22 mouse cellular contexts compared by ENCODE assay signal in the genomic region with DNA sequence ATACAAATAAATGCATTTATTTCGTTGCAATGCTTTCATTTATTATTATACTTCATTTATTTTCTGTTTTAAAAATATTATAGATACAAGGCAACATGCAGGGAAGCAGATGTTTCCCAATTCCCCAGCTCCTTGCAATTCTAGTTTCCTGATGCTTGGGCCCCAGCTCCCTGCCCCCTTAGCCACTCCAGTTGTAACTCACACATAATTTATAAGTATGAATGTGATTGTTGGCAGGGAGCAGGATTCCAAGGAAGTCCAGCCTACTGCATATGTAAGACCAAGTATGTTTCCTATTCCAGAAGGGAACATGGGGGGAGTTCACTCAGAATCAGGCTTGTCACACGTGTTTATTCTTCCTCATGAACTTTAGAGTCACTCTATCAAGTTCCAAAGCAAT. TPM values are rescaled to one million over a fixed set of nuclear protein-coding genes. Genes with fewer than 3 reads are reported as not detected.
DNase-seq lines count a peak whose midpoint lies in the region; ATAC-seq and TF ChIP-seq lines count a peak whose summit lies in the region.
"Had no signal": no experiment of that assay in that cellular context is flagged by ENCODE, and none has a peak within 500 bp of the region (broad histone marks: within the 10 kb centered on the region; RNA-seq: fewer than 3 reads in every experiment).

No protein-coding gene starts in this region.

- ATAC-seq in embryonic facial prominence, embryonic 14.5 days (ENCODE audit: low read depth) = no peak
- no peak for ATAC-seq in kidney, postnatal 0 days (replicated peaks; ENCODE audit: low FRiP score, low read depth)
- no peak; the same call in 1 of the 2 replicates for ATAC-seq in kidney, embryonic 16.5 days (ENCODE audit: low FRiP score, low TSS enrichment)
- ATAC-seq in lung, embryonic 16.5 days (ENCODE audit: low read depth) = peak; percentile 41; the same call in 1 of the 2 replicates
- ATAC-seq: CD4-positive, CD25-positive, alpha-beta regulatory T cell, adult 4 months; forebrain, embryonic 13.5 days; forebrain, postnatal 0 days had no signal

- TF ChIP-seq CTCF in kidney, postnatal 0 days (IDR thresholded peaks at IDR 0.05; ENCODE audit: low read depth) = no peak

- H3K4me1 ChIP-seq in embryonic facial prominence, embryonic 14.5 days (ENCODE audit: control insufficient read depth, insufficient read depth, low read length) = no peaks in the 10 kb centered on the region
- no peaks in the 10 kb centered on the region for H3K4me1 ChIP-seq in embryonic facial prominence, embryonic 10.5 days
- no peaks in the 10 kb centered on the region for H3K4me1 ChIP-seq in kidney, postnatal 0 days (replicated peaks; ENCODE audit: insufficient read depth, low read length)
- no peaks in the 10 kb centered on the region for H3K4me1 ChIP-seq in kidney, embryonic 16.5 days (ENCODE audit: insufficient read depth, low read length)
- no peaks in the 10 kb centered on the region; the same call in 1 of the 2 replicates for H3K4me1 ChIP-seq in lung, embryonic 16.5 days (replicated peaks; ENCODE audit: control insufficient read depth, insufficient read depth, low read length)
- H3K4me1 ChIP-seq: embryonic facial prominence, embryonic 13.5 days; forebrain, embryonic 13.5 days had no signal

- 60% methylated on average over 2 of the region's 2 CpGs for WGBS in embryonic facial prominence, embryonic 14.5 days
- WGBS in embryonic facial prominence, embryonic 10.5 days = 68% methylated on average over 2 of the region's 2 CpGs
- 33% methylated on average over 2 of the region's 2 CpGs for WGBS in kidney, postnatal 0 days
- 37% methylated on average over 2 of the region's 2 CpGs for WGBS in kidney, embryonic 16.5 days
- 30% methylated on average over 2 of the region's 2 CpGs for WGBS in lung, embryonic 16.5 days

- no peak overlapping the region for H3K4me2 ChIP-seq in embryonic facial prominence, embryonic 14.5 days (ENCODE audit: low read depth, low read length)
- no peak overlapping the region for H3K4me2 ChIP-seq in kidney, postnatal 0 days (ENCODE audit: low read length)
- H3K4me2 ChIP-seq in kidney, embryonic 16.5 days (replicated peaks; ENCODE audit: low read depth, low read length) = no peak overlapping the region
- no peak overlapping the region for H3K4me2 ChIP-seq in lung, embryonic 16.5 days (ENCODE audit: low read depth, low read length)
- H3K4me2 ChIP-seq: embryonic facial prominence, embryonic 13.5 days; forebrain, embryonic 13.5 days; heart, embryonic 11.5 days; heart, embryonic 15.5 days had no signal

- H3K36me3 ChIP-seq in embryonic facial prominence, embryonic 14.5 days (ENCODE audit: control insufficient read depth, insufficient read depth, low read length) = no peaks in the 10 kb centered on the region
- H3K36me3 ChIP-seq in embryonic facial prominence, embryonic 10.5 days (replicated peaks) = no peaks in the 10 kb centered on the region
- H3K36me3 ChIP-seq in kidney, postnatal 0 days (ENCODE audit: insufficient read depth, low read length) = no peaks in the 10 kb centered on the region
- H3K36me3 ChIP-seq in kidney, embryonic 16.5 days (ENCODE audit: insufficient read depth, low read length) = no peaks in the 10 kb centered on the region
- H3K36me3 ChIP-seq in lung, embryonic 16.5 days (ENCODE audit: control insufficient read depth, insufficient read depth, low read length) = no peaks in the 10 kb centered on the region
- H3K36me3 ChIP-seq: embryonic facial prominence, embryonic 13.5 days; G1E; heart, embryonic 15.5 days had no signal

- H3K4me3 ChIP-seq in embryonic facial prominence, embryonic 14.5 days (ENCODE audit: low read depth, low read length) = no peak overlapping the region
- no peak overlapping the region for H3K4me3 ChIP-seq in embryonic facial prominence, embryonic 10.5 days
- H3K4me3 ChIP-seq in kidney, postnatal 0 days (replicated peaks; ENCODE audit: low read depth, low read length) = no peak overlapping the region
- no peak overlapping the region for H3K4me3 ChIP-seq in kidney, embryonic 16.5 days (ENCODE audit: low read length)
- H3K4me3 ChIP-seq in lung, embryonic 16.5 days (ENCODE audit: low read length) = no peak overlapping the region
- H3K4me3 ChIP-seq: embryonic facial prominence, embryonic 13.5 days; forebrain, embryonic 13.5 days; heart, adult 2 months; heart, embryonic 15.5 days had no signal

- H3K9ac ChIP-seq in embryonic facial prominence, embryonic 14.5 days (ENCODE audit: low read depth, low read length) = no peak overlapping the region
- H3K9ac ChIP-seq in kidney, postnatal 0 days (ENCODE audit: low read depth, low read length) = no peak overlapping the region
- no peak overlapping the region for H3K9ac ChIP-seq in kidney, embryonic 16.5 days (replicated peaks; ENCODE audit: low read length)
- no peak overlapping the region for H3K9ac ChIP-seq in lung, embryonic 16.5 days (ENCODE audit: low read length)
- H3K9ac ChIP-seq: embryonic facial prominence, embryonic 13.5 days; forebrain, embryonic 13.5 days; forebrain, postnatal 0 days; heart, embryonic 15.5 days had no signal

- no peak overlapping the region for H3K27ac ChIP-seq in embryonic facial prominence, embryonic 14.5 days (replicated peaks; ENCODE audit: low read depth, low read length)
- H3K27ac ChIP-seq in embryonic facial prominence, embryonic 10.5 days (replicated peaks) = no peak overlapping the region
- no peak overlapping the region for H3K27ac ChIP-seq in kidney, postnatal 0 days
- H3K27ac ChIP-seq in kidney, embryonic 16.5 days (ENCODE audit: low read length) = no peak overlapping the region
- no peak overlapping the region for H3K27ac ChIP-seq in lung, embryonic 16.5 days (ENCODE audit: low read length)
- H3K27ac ChIP-seq: embryonic facial prominence, embryonic 13.5 days; forebrain, embryonic 13.5 days; heart, adult 2 months; heart, embryonic 15.5 days had no signal

- H3K9me3 ChIP-seq in embryonic facial prominence, embryonic 14.5 days (ENCODE audit: control insufficient read depth, low read length) = no peaks in the 10 kb centered on the region
- no peaks in the 10 kb centered on the region for H3K9me3 ChIP-seq in embryonic facial prominence, embryonic 10.5 days
- H3K9me3 ChIP-seq in kidney, postnatal 0 days (replicated peaks; ENCODE audit: low read length) = no peaks in the 10 kb centered on the region
- no peaks in the 10 kb centered on the region for H3K9me3 ChIP-seq in kidney, embryonic 16.5 days (ENCODE audit: low read length)
- no peaks in the 10 kb centered on the region for H3K9me3 ChIP-seq in lung, embryonic 16.5 days (ENCODE audit: control insufficient read depth, low read length)
- H3K9me3 ChIP-seq: embryonic facial prominence, embryonic 13.5 days; forebrain, embryonic 13.5 days; heart, embryonic 15.5 days had no signal

- peak; percentile 3 for DNase-seq in embryonic facial prominence, embryonic 14.5 days (ENCODE audit: low spot score)
- no peak for DNase-seq in embryonic facial prominence, embryonic 10.5 days (ENCODE audit: low spot score)
- peak; percentile 82 for DNase-seq in kidney, postnatal 0 days (ENCODE audit: low spot score)
- no peak for DNase-seq in lung, postnatal 25 days (ENCODE audit: low spot score)
- peak; percentile 43 to 51 for DNase-seq in kidney, postnatal 4 days
- DNase-seq: adrenal gland, postnatal 10 days; B cell, adult 2 months; cerebellum, adult 11 months; cerebellum, adult 8-10 months; cerebellum, postnatal 25 days; forebrain, postnatal 0 days; gastrocnemius, postnatal 14 days; heart, adult 2 months; heart, postnatal 14 days had no signal

- H3K27me3 ChIP-seq in embryonic facial prominence, embryonic 14.5 days (replicated peaks; ENCODE audit: control insufficient read depth, insufficient read depth, low read length) = no peaks in the 10 kb centered on the region
- no peaks in the 10 kb centered on the region for H3K27me3 ChIP-seq in embryonic facial prominence, embryonic 10.5 days (replicated peaks; ENCODE audit: low read depth, poor library complexity, severe bottlenecking)
- H3K27me3 ChIP-seq in kidney, postnatal 0 days (ENCODE audit: insufficient read depth, low read length) = no peaks in the 10 kb centered on the region
- no peaks in the 10 kb centered on the region for H3K27me3 ChIP-seq in kidney, embryonic 16.5 days (ENCODE audit: insufficient read depth, low read length)
- H3K27me3 ChIP-seq in lung, embryonic 16.5 days (ENCODE audit: control insufficient read depth, insufficient read depth, low read depth, low read length) = no peaks in the 10 kb centered on the region
- H3K27me3 ChIP-seq: embryonic facial prominence, embryonic 13.5 days; forebrain, embryonic 13.5 days; heart, embryonic 15.5 days had no signal

RNA-seq across cellular contexts. Expression of gene Ctsh, which starts 42.1 kb away (rescaled TPM):
- polyA plus RNA-seq in embryonic facial prominence, embryonic 14.5 days (2014; fragmentation: Nextera tagmentation; extraction: Ambion mirVana) = 58.1 and 69.3 TPM in 2 replicates
- 5.0 and 5.9 TPM in 2 replicates for polyA plus RNA-seq in embryonic facial prominence, embryonic 10.5 days (2016; fragmentation: Nextera tagmentation; extraction: Ambion mirVana)
- polyA plus RNA-seq in kidney, postnatal 0 days (2015; fragmentation: Nextera tagmentation; extraction: Ambion mirVana) = 292 and 305 TPM in 2 replicates
- 123 and 152 TPM in 2 replicates for polyA plus RNA-seq in kidney, embryonic 16.5 days (2015; fragmentation: Nextera tagmentation; extraction: Ambion mirVana)
- 831 and 1,077 TPM in 2 replicates for polyA plus RNA-seq in lung, embryonic 16.5 days (2015; fragmentation: Nextera tagmentation; extraction: Ambion mirVana)
- polyA plus RNA-seq: G1E had no signal

Comparison
In these comparisons a context has a peak if more than half of its experiments do, and no peak if none do; other contexts are left out.
1. DNase-seq: peak in embryonic facial prominence, embryonic 14.5 days (single experiment), kidney, postnatal 0 days (single experiment) and kidney, postnatal 4 days (2 of 2); none in embryonic facial prominence, embryonic 10.5 days (single experiment) and lung, postnatal 25 days (single experiment).